Mouse (Mus musculus) embryo, embryonic 10 days (tissue): ENCODE results near the gene Cyp2c23.

ENCODE experiments used
- DNase-seq: peaks from one replicate; pipeline ENCODE4 v3.0.0-alpha.2; 2015; ENCODE audit warnings: low spot score

Gene Cyp2c23

GRCm38 (mm10) chr19:43968436-43969026, 60.5 kb downstream of the Cyp2c23 start:
- DNase-seq: no peak

GRCm38 (mm10) chr19:43966481-43966880, 62.5 kb downstream of the Cyp2c23 start:
- DNase-seq: no peak

GRCm38 (mm10) chr19:43965496-43966085, 63.4 kb downstream of the Cyp2c23 start:
- no peak for DNase-seq

GRCm38 (mm10) chr19:43962795-43963194, 66.2 kb downstream of the Cyp2c23 start:
- no peak for DNase-seq

- DNase-seq: no peak
Observed at GRCm38 (mm10) chr19:43961185-43961584, 67.8 kb downstream of the Cyp2c23 start.

GRCm38 (mm10) chr19:43960014-43960413, 69.0 kb downstream of the Cyp2c23 start:
- DNase-seq: no peak

- peak; percentile 89 for DNase-seq
Observed at GRCm38 (mm10) chr19:43959162-43959561, 69.8 kb downstream of the Cyp2c23 start.

GRCm38 (mm10) chr19:43957881-43958280, 71.1 kb downstream of the Cyp2c23 start:
- no peak for DNase-seq

- no peak for DNase-seq
Observed at GRCm38 (mm10) chr19:43957402-43957801, 71.6 kb downstream of the Cyp2c23 start.

- no peak for DNase-seq
Observed at GRCm38 (mm10) chr19:43955266-43955665, 73.7 kb downstream of the Cyp2c23 start.
